Mouse (Mus musculus) left cerebral cortex, postnatal 25 days (tissue): ENCODE measurements around the gene Gm14403. TPM values are rescaled to one million over a fixed set of nuclear protein-coding genes. Genes with fewer than 3 reads are reported as not detected.
"Not testable (repeated sequence)": the region's sequence is repeated elsewhere in the genome, so short reads cannot be mapped to it uniquely, and the experiment has no call there.

Experiments
- DNase-seq, 2 experiments: peaks; one replicate each; pipeline ENCODE4 v3.0.0; 2022; ENCODE audit warnings: low spot score in 2 of 2, mixed read lengths in 1 of 2
- intact Hi-C: fragments of 180-260 bp; cut with DNase I; formaldehyde crosslinking; loops from one replicate; pipeline ENCODE4 v1.15.1; 2025
- total RNA-seq, 2 experiments: library from RNA; stranded (reverse); gene quantifications; 2 replicates each; pipeline ENCODE4 v1.2.3; 2021

Gm14403 gene
- total RNA-seq, 2 experiments from 2014 or later = 23.3 to 28.8 TPM

DNA sequence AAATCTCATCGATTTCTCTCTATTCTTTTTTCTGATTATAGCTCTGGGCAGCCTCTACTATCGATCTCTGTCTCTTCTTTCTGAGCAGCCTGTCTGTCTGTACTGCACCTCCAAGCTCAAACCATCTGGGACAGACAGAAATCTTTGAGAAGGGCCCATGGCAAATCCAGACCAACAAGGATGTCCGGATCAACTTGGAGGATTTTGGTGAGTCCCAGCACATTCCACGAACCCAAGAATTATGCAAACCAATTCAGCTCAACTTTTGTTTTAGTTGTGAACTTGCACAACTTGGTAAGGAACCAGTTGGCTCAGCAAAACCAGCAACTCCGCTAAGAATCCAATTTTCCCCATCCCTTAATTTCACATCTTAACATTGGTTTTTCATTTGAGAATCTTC lies 39.7 kb downstream of the Gm14403 start:
- intact Hi-C loops = loop anchor here (5.0 kb wide), 1 partner anchor 310 kb away; no protein-coding TSS in a partner anchor
- not testable (repeated sequence) for DNase-seq

DNA sequence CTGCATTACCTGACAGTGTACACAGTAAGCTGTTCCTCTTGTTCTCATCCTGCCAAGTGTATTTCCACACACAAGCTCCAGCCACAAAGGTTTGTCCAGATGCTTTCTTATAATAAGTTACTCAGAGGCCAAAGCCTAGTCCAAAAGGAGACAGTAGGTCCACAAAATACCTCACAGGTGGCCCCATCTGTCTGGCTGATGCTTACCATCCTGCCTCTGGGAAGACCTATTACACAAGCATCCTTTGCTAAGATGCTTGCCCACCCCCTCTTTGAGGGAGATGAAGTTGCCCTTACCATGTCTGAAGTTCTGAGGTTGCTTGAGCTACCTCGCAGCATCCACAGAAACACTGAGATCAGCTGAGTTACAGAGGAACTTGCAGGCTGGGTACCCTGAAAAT lies 57.2 kb downstream of the Gm14403 start:
- DNase-seq, intact Hi-C loops: not testable (repeated sequence)

Other genes with a start within 250 kb of the Gm14403 start
- gene Gm14409, start 231.2 kb upstream of the Gm14403 start, total RNA-seq = 1 to 10 TPM; 1.4 to 1.7 TPM
- gene Gm14412, start 173.9 kb upstream of the Gm14403 start, total RNA-seq = 1 to 10 TPM; 3.6 to 5.2 TPM
- 10 to 100 TPM; 28.9 to 35.2 TPM for gene Gm14418, start 99.9 kb upstream of the Gm14403 start, total RNA-seq
- 10 to 100 TPM; 21.5 to 31.6 TPM for gene Zfp970, start 33.5 kb upstream of the Gm14403 start, total RNA-seq
- under 1 TPM in 1 of 2 experiments, not detected in 1; 0.34 TPM for gene Gm14406, start 80.0 kb downstream of the Gm14403 start, total RNA-seq